Mouse (Mus musculus) liver, embryonic 14.5 days (tissue): ENCODE data around the gene Park7. TPM values are rescaled to one million over a fixed set of nuclear protein-coding genes. Genes with fewer than 3 reads are reported as not detected.

Experiments
- ATAC-seq: fragments of 200-750 bp; cut with Nextera tagmentation; 2 replicates; pipeline ENCODE4 v1.8.0; 2017; ENCODE audit warnings: moderate number of reproducible peaks, mild to moderate bottlenecking, moderate library complexity; ENCODE audit not compliant: insufficient read depth
- DNase-seq, 3 experiments: peaks; one replicate each; pipeline ENCODE4 v3.0.0-alpha.2; 2012 to 2013; ENCODE audit warnings: low read depth in 3 of 3, low spot score in 3 of 3
- H3K27ac ChIP-seq: fragments of 300-500 bp; sonication (generic); 2 replicates; pipeline ENCODE4 v1.5.1; 2014; ENCODE audit warnings: moderate library complexity, mild to moderate bottlenecking, control low read depth, inconsistent platforms
- H3K27me3 ChIP-seq: fragments of 300-500 bp; sonication (generic); 2 replicates; pipeline ENCODE4 v1.6.1; 2014; ENCODE audit warnings: mild to moderate bottlenecking, low read length, moderate library complexity; ENCODE audit not compliant: control insufficient read depth, insufficient read depth
- H3K36me3 ChIP-seq: fragments of 300-500 bp; sonication (generic); replicated peaks from 2 replicates; pipeline ENCODE4 v1.6.1; 2014; ENCODE audit warnings: low read depth; ENCODE audit not compliant: control insufficient read depth, insufficient read depth
- H3K4me1 ChIP-seq, 2 experiments: fragments of 200-500 bp in 1 of 2; fragments of 300-500 bp in 1 of 2; sonication (generic) in 1 of 2; replicated peaks; 2 replicates each; pipeline ENCODE4 v1.6.1; 2012 to 2014; ENCODE audit warnings: antibody characterized with exemption in 1 of 2, inconsistent platforms in 1 of 2, low read length in 1 of 2; ENCODE audit not compliant: control insufficient read depth in 2 of 2, insufficient read depth in 2 of 2
- H3K4me2 ChIP-seq: fragments of 300-500 bp; sonication (generic); 2 replicates; pipeline ENCODE4 v1.6.1; 2014; ENCODE audit warnings: low read depth, mild to moderate bottlenecking, control low read depth, moderate library complexity
- H3K4me3 ChIP-seq, 2 experiments: fragments of 200-500 bp in 1 of 2; fragments of 300-500 bp in 1 of 2; sonication (generic) in 1 of 2; 2 replicates each; pipeline ENCODE4 v1.5.1; 2012 to 2014; ENCODE audit warnings: low read depth in 2 of 2, low read length in 2 of 2, mild to moderate bottlenecking in 2 of 2, control low read depth in 1 of 2, inconsistent platforms in 1 of 2, moderate library complexity in 1 of 2; ENCODE audit not compliant: insufficient read depth in 1 of 2
- H3K9ac ChIP-seq: fragments of 300-500 bp; sonication (generic); replicated peaks from 2 replicates; pipeline ENCODE4 v1.6.1; 2014; ENCODE audit warnings: mild to moderate bottlenecking, control low read depth, moderate library complexity
- H3K9me3 ChIP-seq: fragments of 300-500 bp; sonication (generic); 2 replicates; pipeline ENCODE4 v1.6.1; 2016; ENCODE audit warnings: low read length, mixed read lengths; ENCODE audit not compliant: control insufficient read depth
- CTCF ChIP-seq: IDR thresholded peaks from 2 replicates; pipeline ENCODE4 v1.5.1; 2016; ENCODE audit warnings: antibody characterized with exemption, low read depth, control low read depth
- EP300 ChIP-seq: IDR thresholded peaks from 2 replicates; pipeline ENCODE4 v1.6.1; 2016; ENCODE audit warnings: antibody characterized with exemption, low read depth
- WGBS: fragments of 180-500 bp; shearing (Covaris S2); extraction: QIAGEN DNeasy Blood & Tissue Kit; methylation state at CpG from one replicate; pipeline ENCODE4 v1.1.7; 2014; ENCODE audit not compliant: insufficient replicate concordance; 5-methylcytosine and 5-hydroxymethylcytosine counted together
- polyA plus RNA-seq, 2 experiments: library from polyadenylated mRNA; depleted of rRNA in 1 of 2; stranded (reverse) in 1 of 2; unstranded in 1 of 2; fragments of >200 nt; fragmentation: Nextera tagmentation in 1 of 2; extraction: Ambion mirVana in 1 of 2; gene quantifications; 2 replicates each; pipeline versions ENCODE4 v1.2.1 to v1.2.3; 2012 to 2014

The Park7 gene
- polyA plus RNA-seq, 2 experiments, result 180 to 263 TPM

DNA sequence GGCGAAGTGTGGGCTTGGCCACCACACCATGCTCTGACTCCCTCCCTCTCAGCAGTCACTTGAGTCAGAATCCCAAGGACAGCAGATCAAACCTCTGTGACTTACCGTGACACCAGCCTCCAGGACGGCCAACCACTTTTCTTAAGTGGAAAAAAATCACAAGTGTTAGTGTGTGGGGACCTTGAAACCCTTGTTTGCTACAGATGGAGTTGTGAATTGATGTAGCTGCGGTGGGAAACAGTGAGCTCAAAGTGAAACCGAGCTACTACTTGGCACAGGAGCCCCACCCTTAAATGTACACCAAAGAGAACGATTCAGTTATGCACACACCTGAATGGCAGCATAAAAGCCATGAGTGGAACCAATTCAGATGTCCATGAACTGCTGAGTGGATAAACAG is 10.7 kb upstream of the Park7 start:
- Histone ChIP-seq H3K9ac (no peak overlapping the region), H3K36me3 (no peaks in the 10 kb centered on the region), H3K27ac (no peak overlapping the region), H3K9me3 (no peaks in the 10 kb centered on the region), H3K4me1 (peaks cover 0 to 7% of the 10 kb centered on the region in 2 experiments; a peak in 2 of 4 replicates), H3K4me3 (no peak overlapping the region), H3K4me2 (no peak overlapping the region), H3K27me3 (no peaks in the 10 kb centered on the region)
- ATAC-seq, result no peak
- no peak for TF ChIP-seq EP300
- no peak for TF ChIP-seq CTCF
- DNase-seq, result no peak
- 60% methylated on average over 6 of the region's 6 CpGs for WGBS

DNA sequence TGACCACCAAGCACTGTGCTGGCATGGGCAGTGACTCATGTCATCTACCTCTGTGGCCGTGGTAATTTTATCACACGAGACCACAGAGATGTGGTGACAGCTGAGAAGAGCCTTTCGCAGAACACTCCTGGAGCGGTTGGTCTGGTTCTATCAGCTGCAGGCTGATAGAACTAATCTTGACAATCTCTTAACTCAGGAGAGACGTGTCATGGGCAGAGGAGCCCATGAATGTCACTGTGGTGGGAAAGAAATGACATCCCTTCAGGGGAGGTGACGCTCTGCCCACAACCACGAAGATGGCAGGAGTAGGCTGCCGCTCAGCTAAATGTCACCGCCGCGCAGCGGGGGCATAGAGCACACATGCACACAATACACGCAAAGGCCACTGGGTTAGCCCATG is 10.1 kb upstream of the Park7 start:
- Histone ChIP-seq H3K36me3 (no peaks in the 10 kb centered on the region), H3K27me3 (no peaks in the 10 kb centered on the region), H3K9ac (no peak overlapping the region), H3K4me3 (no peak overlapping the region), H3K9me3 (no peaks in the 10 kb centered on the region), H3K4me2 (no peak overlapping the region), H3K27ac (no peak overlapping the region), H3K4me1 (peaks cover 0 to 7% of the 10 kb centered on the region in 2 experiments; a peak in 2 of 4 replicates)
- peak; percentile 30; the same call in 1 of the 2 replicates for ATAC-seq
- TF ChIP-seq EP300, result no peak
- no peak for TF ChIP-seq CTCF
- DNase-seq, result peak in 1 of 3 experiments; percentile 16
- 27% methylated on average over 13 of the region's 13 CpGs for WGBS

DNA sequence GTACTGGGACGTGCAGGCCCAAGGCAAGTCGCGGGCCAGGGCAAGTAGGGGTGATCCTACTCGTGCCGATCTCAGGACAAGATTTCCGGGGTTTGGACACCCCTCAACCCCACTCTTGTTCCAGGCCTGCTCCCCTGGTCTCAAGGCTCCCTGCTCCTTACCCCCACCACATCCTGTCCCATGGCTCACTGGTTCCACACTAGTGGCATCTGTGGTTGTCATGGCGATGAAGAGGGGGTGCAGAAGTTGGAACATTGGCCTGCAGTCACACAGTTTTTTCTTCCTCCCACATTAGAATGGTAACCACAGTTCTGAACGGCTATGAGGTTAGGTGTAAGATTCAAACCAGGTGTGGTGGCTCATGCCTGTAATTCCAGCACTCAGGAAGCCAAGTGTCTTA is 7.0 kb upstream of the Park7 start:
- H3K4me3 ChIP-seq, result no peak overlapping the region
- no peak overlapping the region for H3K9ac ChIP-seq
- no peak overlapping the region for H3K27ac ChIP-seq
- no peak overlapping the region for H3K4me2 ChIP-seq
- no peak for TF ChIP-seq CTCF
- TF ChIP-seq EP300, result no peak
- H3K36me3 ChIP-seq, result no peaks in the 10 kb centered on the region
- ATAC-seq, result no peak
- 73% methylated on average over 8 of the region's 8 CpGs for WGBS
- no peaks in the 10 kb centered on the region for H3K9me3 ChIP-seq
- DNase-seq, result no peak
- peaks cover 0 to 7% of the 10 kb centered on the region in 2 experiments; a peak in 2 of 4 replicates for H3K4me1 ChIP-seq
- H3K27me3 ChIP-seq, result no peaks in the 10 kb centered on the region

DNA sequence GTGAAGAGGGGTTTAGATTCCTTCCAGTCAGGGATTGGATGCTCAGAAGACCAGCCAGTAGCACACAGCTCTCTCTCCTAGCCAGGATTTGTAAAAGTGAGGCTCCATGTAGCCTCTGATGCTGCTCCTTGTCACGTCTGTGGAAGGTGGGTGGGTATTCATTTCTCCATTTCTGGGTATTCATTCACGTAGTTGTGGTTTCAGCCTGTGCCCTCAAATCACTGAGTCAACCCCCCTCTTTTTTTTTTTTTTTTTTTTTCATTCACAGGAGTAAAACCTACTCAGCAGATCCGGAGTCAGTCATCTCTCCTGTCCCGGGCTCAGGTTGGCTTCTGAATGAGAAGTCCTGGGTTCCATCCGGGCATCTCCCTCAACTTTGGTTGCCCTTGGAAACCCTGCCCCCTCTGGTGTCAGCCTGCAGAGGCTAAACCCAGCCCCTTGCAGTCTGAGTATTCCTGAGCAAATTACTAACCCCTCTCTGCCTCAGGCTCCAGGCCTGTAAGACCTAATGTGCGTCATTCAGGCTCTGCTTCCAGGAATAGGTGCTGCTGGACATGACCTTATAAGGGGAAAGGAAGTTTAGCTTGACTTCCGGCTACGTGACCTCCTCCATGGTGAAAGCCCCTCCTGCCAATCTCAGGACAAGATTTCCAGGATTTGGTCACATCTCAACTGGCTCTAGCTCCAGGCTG is 3.2 kb upstream of the Park7 start:
- no peak overlapping the region for H3K4me2 ChIP-seq
- ATAC-seq, result no peak
- WGBS, result 45% methylated on average over 8 of the region's 8 CpGs
- H3K27me3 ChIP-seq, result no peaks in the 10 kb centered on the region
- no peak for DNase-seq
- no peak overlapping the region for H3K4me3 ChIP-seq
- H3K9ac ChIP-seq, result no peak overlapping the region
- no peak overlapping the region for H3K27ac ChIP-seq
- TF ChIP-seq CTCF, result no peak
- no peak for TF ChIP-seq EP300
- H3K9me3 ChIP-seq, result no peaks in the 10 kb centered on the region
- peaks cover 9 to 17% of the 10 kb centered on the region in 2 experiments for H3K4me1 ChIP-seq
- no peaks in the 10 kb centered on the region for H3K36me3 ChIP-seq

DNA sequence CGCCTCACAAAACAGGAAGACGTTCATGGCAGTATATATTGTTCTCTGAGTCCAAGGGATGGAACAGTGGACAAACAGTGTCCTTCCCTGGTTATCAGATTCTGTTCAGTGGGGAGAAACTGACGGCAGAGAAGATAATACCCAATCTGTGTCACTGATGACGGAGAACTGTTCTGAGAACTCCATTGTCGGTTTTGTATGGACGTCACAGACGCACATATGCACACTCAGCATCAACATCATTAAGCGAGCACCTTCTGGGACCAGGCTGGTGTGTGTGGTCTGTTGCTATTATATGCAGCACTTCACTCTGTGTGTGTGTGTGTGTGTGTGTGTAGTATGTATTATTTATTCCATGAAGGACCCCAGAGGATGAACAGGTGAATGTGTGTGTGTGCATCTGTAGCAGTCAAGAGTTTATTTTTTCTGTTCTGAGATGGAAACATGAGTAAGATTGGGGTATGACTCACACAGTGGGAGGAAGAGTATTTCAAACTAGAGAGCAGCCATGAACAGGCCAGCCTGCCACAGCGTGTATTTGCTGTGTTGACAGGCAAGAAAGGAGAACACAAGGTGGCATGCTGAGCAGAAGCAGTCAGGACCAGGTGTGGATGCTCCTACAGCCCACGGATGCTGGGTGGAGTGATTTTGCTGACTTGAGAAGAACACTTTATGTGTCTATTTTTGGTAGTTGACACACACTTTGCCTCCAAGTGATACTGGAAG is 1.1 kb upstream of the Park7 start:
- H3K4me2 ChIP-seq, result peak overlapping the region; percentile 71
- 41% methylated on average over 10 of the region's 10 CpGs for WGBS
- H3K9ac ChIP-seq, result peak overlapping the region; percentile 72
- H3K36me3 ChIP-seq, result no peaks in the 10 kb centered on the region
- DNase-seq, result no peak
- H3K27ac ChIP-seq, result peak overlapping the region; percentile 15; the same call in 1 of the 2 replicates
- H3K4me3 ChIP-seq, result peak overlapping the region; percentile 75 to 76
- peaks cover 9 to 17% of the 10 kb centered on the region in 2 experiments for H3K4me1 ChIP-seq
- no peaks in the 10 kb centered on the region for H3K9me3 ChIP-seq
- no peaks in the 10 kb centered on the region for H3K27me3 ChIP-seq
- TF ChIP-seq CTCF (no peak), EP300 (no peak)
- no peak for ATAC-seq
